Mouse (Mus musculus) heart, postnatal 0 days (tissue): Measurements from ENCODE around the gene Thsd7b.

Source experiments
- CTCF ChIP-seq: IDR thresholded peaks from 2 replicates; pipeline ENCODE4 v1.5.1; 2016; ENCODE audit warnings: antibody characterized with exemption, control low read depth, low read depth
- EP300 ChIP-seq: IDR thresholded peaks from 2 replicates; pipeline ENCODE4 v1.6.1; 2016; ENCODE audit warnings: antibody characterized with exemption, low read depth

- TF ChIP-seq CTCF (no peak), EP300 (no peak)
These were observed 51.7 kb downstream of the Thsd7b start for GRCm38 (mm10) chr1:129324798-129325197.
